Mouse (Mus musculus) thymus, adult 18-20 months (tissue): ENCODE data around the gene Fbxl19.
A peak's percentile ranks its signal among the peaks of the same experiment; 100 is the strongest.
"Not testable (repeated sequence)": the region's sequence is repeated elsewhere in the genome, so short reads cannot be mapped to it uniquely, and the experiment has no call there.

Experiments used
- DNase-seq, 2 experiments: peaks; one replicate each; pipeline ENCODE4 v3.0.0; 2022; ENCODE audit warnings: mixed read lengths in 2 of 2

Fbxl19 gene

DNA sequence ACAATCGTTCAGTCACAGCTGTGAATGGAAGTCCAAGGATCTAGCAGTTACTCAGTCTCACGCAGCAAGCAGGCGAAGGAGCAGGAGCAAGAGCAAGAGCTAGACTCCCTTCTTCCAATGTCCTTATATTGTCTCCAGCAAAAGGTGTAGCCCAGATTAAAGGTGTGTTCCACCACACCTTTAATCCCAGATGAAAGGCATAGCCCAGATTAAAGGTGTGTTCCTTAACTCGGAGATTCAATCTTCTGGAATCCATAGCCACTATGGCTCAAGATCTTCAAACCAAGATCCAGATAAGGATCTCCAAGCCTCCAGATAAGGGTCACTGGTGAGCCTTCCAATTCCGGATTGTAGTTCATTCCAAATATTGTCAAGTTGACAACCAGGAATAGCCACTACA is 12.3 kb upstream of the Fbxl19 start, which contains the start of gene Ctf2:
TSS of gene Ctf2 (minus strand) at position 101 of the 400 bp plus-strand sequence.
- DNase-seq = not testable (repeated sequence)

- DNase-seq = peak; percentile 80 to 89
These were observed 908 bp downstream of the Fbxl19 start for GRCm38 (mm10) chr7:127745251-127745651.

DNA sequence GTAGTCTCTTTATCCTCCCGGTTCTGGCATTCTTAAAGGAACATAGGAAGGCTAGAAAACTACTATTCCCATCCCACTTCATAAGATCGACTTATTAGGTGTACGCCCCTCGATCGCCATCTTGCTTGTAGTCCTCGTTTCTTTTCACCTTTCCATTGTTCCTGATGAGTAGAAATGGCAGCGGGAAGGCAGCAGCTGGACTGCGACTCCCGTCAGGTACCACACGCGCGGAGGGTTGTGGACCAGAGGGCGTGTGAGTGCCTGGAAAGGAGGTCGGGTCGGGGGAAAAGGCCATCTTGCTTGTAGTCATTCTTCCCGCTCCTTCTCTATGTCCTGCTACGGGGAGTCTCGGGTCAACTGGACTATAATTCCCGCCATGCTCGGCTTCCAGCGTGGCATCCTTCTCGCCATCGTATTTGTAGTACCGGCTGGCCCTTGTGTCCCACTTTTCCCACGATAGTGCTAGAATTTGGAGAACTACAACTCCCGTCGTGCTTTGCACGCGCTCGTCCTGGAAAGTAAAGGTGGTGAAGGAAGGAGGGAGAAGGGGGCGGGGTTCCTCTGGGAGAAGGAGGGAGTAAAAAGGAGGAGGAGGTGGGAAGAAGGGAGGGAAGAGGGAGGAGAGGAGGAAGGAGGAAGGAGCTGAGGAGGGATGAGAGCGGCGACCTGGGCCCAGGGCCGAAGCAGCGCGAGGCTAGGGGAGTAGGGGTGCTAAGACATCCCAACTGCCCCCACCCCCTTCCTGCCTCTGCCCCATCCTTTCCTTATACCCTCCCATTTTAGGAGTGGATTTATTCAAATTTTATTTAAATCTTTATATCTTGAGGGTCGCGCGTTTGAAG is 1.5 kb downstream of the Fbxl19 start:
- peak; percentile 71 to 78 for DNase-seq

DNA sequence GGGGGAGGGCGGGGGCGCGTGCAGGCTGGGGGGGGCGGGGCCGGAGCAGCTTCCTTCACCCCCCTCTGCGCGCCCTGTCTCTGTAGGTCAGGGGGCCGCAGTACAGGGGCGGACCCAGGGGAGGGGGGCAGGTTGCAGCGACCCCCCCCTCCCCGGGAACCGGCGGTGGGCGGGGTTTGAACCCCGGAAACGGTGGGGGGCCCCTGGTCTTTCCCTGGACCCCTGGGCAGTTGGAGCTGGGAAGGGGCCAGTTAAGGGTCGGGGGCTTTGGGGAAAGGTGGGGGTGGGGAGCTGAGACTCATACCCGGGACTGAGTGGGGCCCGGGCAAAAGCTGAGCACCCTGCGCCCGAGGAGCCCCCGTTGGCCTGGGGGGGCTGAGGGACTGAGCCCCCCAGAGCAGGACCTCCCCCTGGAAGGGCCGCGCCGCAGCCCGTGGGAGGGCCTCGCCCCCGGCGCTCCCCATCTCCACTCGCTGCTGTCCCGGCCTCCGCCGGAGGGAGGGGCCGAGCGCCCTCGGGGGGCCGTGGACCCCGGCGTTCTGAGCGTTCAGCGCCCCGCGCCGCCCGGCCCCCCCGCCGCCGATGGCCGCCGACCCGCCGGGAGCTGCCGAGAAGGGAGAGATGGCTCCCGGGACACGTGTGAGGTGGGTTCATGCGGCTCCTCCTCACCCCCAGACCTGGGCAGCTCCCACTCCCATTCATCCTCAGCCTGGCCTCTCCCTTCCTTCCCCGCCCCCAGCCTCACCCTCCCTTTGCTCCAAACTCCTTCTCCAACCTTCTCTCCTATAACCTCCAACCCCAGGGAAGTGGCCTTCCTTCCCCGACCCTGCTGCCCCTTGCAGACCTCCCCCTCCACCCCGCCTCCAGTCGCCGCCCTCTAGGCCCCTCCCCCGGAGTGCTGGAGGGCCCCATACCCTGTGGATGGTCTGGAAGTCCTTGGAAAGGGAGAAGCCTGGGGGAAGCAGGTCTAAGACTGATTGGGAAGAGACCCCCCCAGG is 2.5 kb downstream of the Fbxl19 start:
- DNase-seq = peak in 1 of 2 experiments; percentile 34

- DNase-seq = no peak
These were observed 3.4 kb downstream of the Fbxl19 start for GRCm38 (mm10) chr7:127747559-127748234.

DNA sequence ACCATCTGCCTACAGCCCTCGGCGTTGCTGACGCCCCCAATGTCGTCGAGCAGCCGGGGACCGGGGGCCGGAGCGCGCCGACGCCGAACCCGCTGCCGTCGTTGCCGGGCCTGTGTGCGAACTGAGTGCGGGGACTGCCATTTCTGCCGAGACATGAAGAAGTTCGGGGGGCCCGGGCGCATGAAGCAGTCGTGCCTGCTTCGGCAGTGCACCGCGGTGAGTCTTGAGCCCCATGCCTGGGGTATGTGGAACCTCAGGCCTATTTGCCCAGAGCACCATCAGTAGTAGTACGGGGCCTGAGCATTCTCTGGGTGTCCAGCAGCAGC is 3.9 kb downstream of the Fbxl19 start:
- DNase-seq = no peak

DNA sequence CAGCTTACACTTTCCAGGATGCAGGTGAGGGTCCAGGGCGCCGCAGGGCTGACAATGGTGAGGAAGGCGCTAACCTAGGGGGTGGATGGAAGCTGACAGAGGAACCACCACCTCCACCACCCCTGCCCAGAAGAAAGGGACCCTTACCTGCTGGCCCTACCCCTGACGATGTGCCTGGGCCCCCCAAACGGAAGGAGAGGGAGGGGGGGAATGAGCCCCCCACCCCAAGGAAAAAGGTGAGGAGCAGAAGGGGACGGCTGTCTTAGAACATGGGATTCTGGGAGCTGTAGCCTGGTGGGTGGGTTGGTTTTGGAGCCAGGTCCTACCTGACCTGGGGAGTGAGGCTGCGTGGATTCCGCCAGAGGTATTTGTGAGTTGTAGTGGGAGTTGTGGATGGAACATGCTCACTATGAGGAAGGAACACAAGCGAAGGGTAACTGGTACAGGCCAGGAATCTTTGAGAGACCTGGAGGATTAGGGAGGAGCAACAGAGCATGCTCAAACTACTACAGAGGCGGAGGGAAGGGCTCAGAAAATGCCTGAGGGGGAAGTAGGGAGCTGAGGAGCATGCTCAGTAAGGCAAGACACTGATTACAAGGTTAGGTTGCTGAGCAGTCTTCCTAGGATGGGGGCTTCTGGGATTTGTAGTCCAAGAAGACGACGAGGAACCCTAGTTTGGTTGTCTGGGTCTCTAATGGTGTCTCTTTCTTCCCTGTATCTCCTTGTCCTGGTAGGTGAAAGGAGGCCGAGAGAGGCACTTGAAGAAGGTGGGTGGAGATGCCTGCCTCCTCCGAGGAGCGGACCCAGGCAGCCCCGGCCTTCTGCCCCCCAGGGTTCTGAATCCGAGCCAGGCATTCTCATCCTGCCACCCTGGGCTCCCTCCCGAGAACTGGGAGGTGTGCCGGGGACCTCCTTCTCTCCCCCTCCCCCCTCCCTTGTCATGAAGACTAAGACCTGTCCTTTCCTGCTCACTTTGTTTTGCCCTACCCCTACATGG is 6.1 kb downstream of the Fbxl19 start:
- no peak for DNase-seq

DNA sequence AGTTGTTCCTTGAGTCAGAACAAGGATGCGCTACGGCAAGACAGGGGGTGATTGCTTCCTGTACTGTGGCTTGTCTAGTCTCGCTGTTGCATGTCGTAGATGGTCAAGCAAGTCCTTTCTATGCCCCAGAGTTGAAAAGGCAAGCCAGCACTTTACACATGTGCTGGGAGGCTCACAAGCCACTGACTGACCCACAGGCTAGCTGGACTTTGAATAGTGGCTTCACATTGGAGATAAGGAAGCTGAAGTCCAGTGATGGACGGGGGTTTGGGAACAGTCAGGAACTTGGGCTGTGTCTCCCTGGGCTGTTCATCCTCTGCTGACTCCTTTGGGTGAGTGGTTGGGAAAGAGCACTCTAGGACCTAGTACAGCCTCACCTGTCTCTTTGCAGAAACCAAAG is 7.3 kb downstream of the Fbxl19 start:
- DNase-seq = no peak

GRCm38 (mm10) chr7:127752069-127752468 is 7.7 kb downstream of the Fbxl19 start:
- no peak for DNase-seq

GRCm38 (mm10) chr7:127753158-127753557 is 8.8 kb downstream of the Fbxl19 start:
- DNase-seq = no peak

- DNase-seq = no peak
These were observed 9.4 kb downstream of the Fbxl19 start for GRCm38 (mm10) chr7:127753741-127754140.

DNA sequence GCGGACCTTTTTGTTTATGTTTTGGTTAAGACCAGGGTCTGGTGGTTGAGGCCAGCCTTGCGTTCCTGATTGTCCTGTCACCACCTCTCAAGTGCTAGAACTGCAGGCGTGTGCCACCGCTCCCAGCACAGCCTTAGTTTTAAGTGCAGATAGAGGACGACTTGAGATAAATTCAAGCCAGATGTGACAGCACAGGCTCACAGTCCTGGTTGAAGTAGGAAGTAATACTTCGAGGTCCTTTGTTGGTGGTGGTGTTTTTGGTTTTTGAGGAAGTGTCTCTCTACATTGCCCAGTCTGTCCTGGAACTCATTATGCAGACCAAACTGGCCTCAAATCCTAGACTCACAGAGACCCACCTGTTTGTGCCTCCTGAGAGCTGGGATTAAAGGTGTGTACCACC is 15.4 kb downstream of the Fbxl19 start:
- DNase-seq = no peak

- DNase-seq = no peak
These were observed 16.1 kb downstream of the Fbxl19 start for GRCm38 (mm10) chr7:127760478-127760877.

DNA sequence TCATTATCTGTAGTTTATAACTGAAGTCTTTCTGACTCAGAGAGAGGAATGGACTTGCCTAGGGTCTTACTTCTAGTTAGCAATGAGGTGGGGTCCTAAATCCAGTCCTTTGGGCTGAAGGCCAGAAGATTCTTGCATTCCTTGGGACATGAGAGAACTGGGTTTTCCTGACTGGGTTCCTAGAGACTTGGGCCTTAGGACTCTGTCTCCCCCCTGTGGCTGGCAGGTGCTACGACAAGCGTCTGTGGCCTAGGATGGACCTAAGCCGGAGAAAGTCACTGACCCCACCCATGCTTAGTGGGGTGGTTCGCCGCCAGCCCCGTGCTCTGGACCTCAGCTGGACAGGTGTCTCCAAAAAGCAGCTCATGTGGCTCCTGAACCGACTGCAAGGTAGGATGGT is 16.7 kb downstream of the Fbxl19 start:
- DNase-seq = no peak

DNA sequence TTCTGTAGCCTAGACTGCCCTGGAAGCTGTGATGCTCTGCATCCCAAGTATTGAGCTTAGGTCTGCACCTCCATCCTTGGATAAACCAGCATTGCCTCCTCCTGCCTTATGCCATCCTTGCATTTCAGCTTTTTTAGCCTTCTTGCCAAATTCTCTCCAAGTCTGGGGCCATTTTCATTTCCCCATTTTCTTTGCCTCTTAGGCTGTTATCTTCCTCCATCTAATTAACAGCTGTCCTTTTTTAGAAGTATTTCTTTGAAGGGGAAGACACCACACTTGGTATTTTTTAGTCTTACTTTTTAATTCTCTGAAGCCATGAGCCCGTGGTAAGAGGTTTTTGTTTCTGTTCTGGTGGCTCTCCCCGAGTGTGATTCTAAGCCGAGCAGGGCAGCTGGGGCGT is 19.3 kb downstream of the Fbxl19 start:
- DNase-seq = no peak

DNA sequence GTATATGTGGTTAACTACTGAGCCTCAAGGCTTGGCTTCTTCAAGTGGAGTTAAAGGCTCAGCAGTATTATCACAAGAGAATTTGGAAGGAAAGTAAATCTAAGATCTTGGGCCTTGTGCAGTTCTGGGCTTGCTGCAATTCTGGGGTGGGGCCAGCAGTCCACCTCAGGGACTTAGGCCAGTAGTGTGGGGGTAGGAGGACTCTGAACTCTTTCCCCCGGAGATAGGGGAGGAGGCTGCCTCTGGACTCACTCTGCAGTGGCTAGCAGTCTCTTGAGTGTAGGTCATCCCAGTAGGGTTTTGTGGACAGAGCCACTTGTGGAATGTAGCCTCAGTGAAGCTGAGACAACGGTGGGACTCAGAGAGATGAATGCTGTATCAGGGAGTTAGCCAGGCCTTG is 21.4 kb downstream of the Fbxl19 start:
- DNase-seq = no peak

- DNase-seq = no peak
These were observed 22.7 kb downstream of the Fbxl19 start for GRCm38 (mm10) chr7:127766851-127767609.

DNA sequence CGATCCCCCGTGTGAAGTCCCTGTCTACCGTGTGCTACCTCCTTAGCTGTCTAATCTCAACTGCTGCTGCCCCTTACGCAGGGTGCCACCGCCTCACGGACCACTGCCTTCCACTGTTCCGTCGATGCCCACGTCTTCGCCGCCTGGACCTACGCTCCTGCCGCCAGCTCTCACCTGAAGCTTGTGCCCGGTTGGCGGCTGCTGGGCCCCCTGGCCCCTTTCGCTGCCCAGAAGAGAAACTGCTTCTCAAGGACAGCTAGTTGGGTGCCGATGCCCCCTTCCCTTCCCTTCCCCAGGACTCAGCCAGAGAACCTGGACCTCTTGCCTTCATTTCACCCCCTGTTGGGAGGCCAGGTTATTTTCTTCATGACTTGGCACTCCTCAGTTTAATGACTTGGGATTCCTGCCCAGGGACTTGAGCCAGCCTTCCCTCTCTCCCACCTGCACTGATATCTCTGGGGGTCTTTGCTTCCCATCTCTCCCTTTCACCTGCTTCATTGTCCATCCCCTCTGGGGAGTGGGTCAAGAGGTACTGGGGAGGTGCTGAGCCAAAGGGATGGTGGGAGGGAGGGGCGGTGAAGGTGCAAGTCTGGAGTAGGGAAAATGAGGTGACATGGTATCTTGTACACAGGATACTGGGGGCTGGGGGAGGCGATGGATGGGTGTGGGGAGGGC is 23.5 kb downstream of the Fbxl19 start:
- DNase-seq = no peak

GRCm38 (mm10) chr7:127768346-127768996 is 24.1 kb downstream of the Fbxl19 start:
- no peak for DNase-seq
